Comparison of ENCODE assay signal across 9 mouse cellular contexts in genomic region chr2:38711421-38711861, GRCm38 (mm10). TPM values are rescaled to one million over a fixed set of nuclear protein-coding genes. Genes with fewer than 3 reads are reported as not detected.
A peak's percentile ranks its signal among the peaks of the same experiment; 100 is the strongest.
DNase-seq lines count a peak whose midpoint lies in the region; ATAC-seq and TF ChIP-seq lines count a peak whose summit lies in the region.
"Had no signal": no experiment of that assay in that cellular context is flagged by ENCODE, and none has a peak within 500 bp of the region (broad histone marks: within the 10 kb centered on the region; RNA-seq: fewer than 3 reads in every experiment).

No protein-coding gene starts in this region.

- H3K36me3 ChIP-seq in lung, embryonic 16.5 days (ENCODE audit: control insufficient read depth, insufficient read depth, low read length): no peaks in the 10 kb centered on the region
- no peaks in the 10 kb centered on the region for H3K36me3 ChIP-seq in forebrain, embryonic 15.5 days
- no peaks in the 10 kb centered on the region for H3K36me3 ChIP-seq in limb, embryonic 10.5 days
- no peaks in the 10 kb centered on the region for H3K36me3 ChIP-seq in small intestine, adult 2 months (ENCODE audit: control insufficient read depth, insufficient read depth, low read length)

- peaks cover 13% of the 10 kb centered on the region; the same call in 1 of the 2 replicates for H3K4me1 ChIP-seq in lung, embryonic 16.5 days (replicated peaks; ENCODE audit: control insufficient read depth, insufficient read depth, low read length)
- peaks cover 21% of the 10 kb centered on the region for H3K4me1 ChIP-seq in forebrain, embryonic 15.5 days
- peaks cover 31% of the 10 kb centered on the region for H3K4me1 ChIP-seq in limb, embryonic 10.5 days
- peaks cover 13% of the 10 kb centered on the region for H3K4me1 ChIP-seq in small intestine, adult 2 months (ENCODE audit: control insufficient read depth, insufficient read depth, insufficient read length, low read length)

- no peak overlapping the region for H3K27ac ChIP-seq in lung, embryonic 16.5 days (ENCODE audit: low read length)
- H3K27ac ChIP-seq in forebrain, embryonic 15.5 days (replicated peaks): no peak overlapping the region
- peak overlapping the region; percentile 28; the same call in 1 of the 2 replicates for H3K27ac ChIP-seq in limb, embryonic 10.5 days
- no peak overlapping the region for H3K27ac ChIP-seq in small intestine, adult 2 months (ENCODE audit: insufficient read depth, low read depth, low read length)

- no peaks in the 10 kb centered on the region for H3K9me3 ChIP-seq in lung, embryonic 16.5 days (ENCODE audit: control insufficient read depth, low read length)
- H3K9me3 ChIP-seq in forebrain, embryonic 15.5 days: no peaks in the 10 kb centered on the region
- no peaks in the 10 kb centered on the region for H3K9me3 ChIP-seq in limb, embryonic 10.5 days (replicated peaks)

- no peak for ATAC-seq in lung, embryonic 16.5 days (ENCODE audit: low read depth)
- ATAC-seq in forebrain, embryonic 15.5 days (replicated peaks): no peak

- no peak for TF ChIP-seq POLR2A in small intestine, adult 2 months (IDR thresholded peaks at IDR 0.05; ENCODE audit: low read depth, low read length)

- peak overlapping the region; percentile 33 for H3K4me3 ChIP-seq in lung, embryonic 16.5 days (ENCODE audit: low read length)
- H3K4me3 ChIP-seq in forebrain, embryonic 15.5 days: peak overlapping the region; percentile 28
- H3K4me3 ChIP-seq in limb, embryonic 10.5 days: peak overlapping the region; percentile 44
- H3K4me3 ChIP-seq in small intestine, adult 2 months (ENCODE audit: low read depth, low read length): peak overlapping the region; percentile 18; the same call in 1 of the 2 replicates
- H3K4me3 ChIP-seq: myocyte had no signal

- H3K27me3 ChIP-seq in lung, embryonic 16.5 days (ENCODE audit: control insufficient read depth, insufficient read depth, low read depth, low read length): peaks cover 66% of the 10 kb centered on the region
- H3K27me3 ChIP-seq in forebrain, embryonic 15.5 days: peaks cover 68% of the 10 kb centered on the region
- H3K27me3 ChIP-seq in limb, embryonic 10.5 days (ENCODE audit: low read depth, poor library complexity, severe bottlenecking): peaks cover 96% of the 10 kb centered on the region
- H3K27me3 ChIP-seq in small intestine, adult 2 months (ENCODE audit: control insufficient read depth, insufficient read depth, low read length): peaks cover 57% of the 10 kb centered on the region

- DNase-seq in lung, postnatal 14 days: no peak
- DNase-seq in limb, embryonic 10.5 days (ENCODE audit: low spot score): peak; percentile 57
- no peak for DNase-seq in frontal cortex, postnatal 25 days (ENCODE audit: low spot score in 2 of 2)
- no peak for DNase-seq in layer of hippocampus, postnatal 25 days (ENCODE audit: extremely low spot score in 1 of 2, low spot score in 1 of 2)
- no peak for DNase-seq in right cerebral cortex, postnatal 4 days

- under 1% methylated on average over 39 of the region's 40 CpGs for WGBS in lung, embryonic 16.5 days
- WGBS in forebrain, embryonic 15.5 days: 2% methylated on average over 40 of the region's 40 CpGs
- 1% methylated on average over 40 of the region's 40 CpGs for WGBS in limb, embryonic 10.5 days
- WGBS in small intestine, adult 2 months: 3% methylated on average over 40 of the region's 40 CpGs

- no peak for TF ChIP-seq CTCF in small intestine, adult 2 months (IDR thresholded peaks at IDR 0.05; ENCODE audit: extremely low read depth, insufficient read length, insufficient replicate concordance, low read depth, low read length)

- peak overlapping the region; percentile 49 for H3K4me2 ChIP-seq in lung, embryonic 16.5 days (ENCODE audit: low read depth, low read length)
- H3K4me2 ChIP-seq in forebrain, embryonic 15.5 days (replicated peaks): peak overlapping the region; percentile 42

- no peak overlapping the region for H3K9ac ChIP-seq in lung, embryonic 16.5 days (ENCODE audit: low read length)
- H3K9ac ChIP-seq in forebrain, embryonic 15.5 days (replicated peaks): no peak overlapping the region

RNA-seq across cellular contexts. Expression of gene Nr5a1, which starts 2.9 kb away (rescaled TPM):
- polyA plus RNA-seq in lung, embryonic 16.5 days (2015; fragmentation: Nextera tagmentation; extraction: Ambion mirVana): 0.21 TPM in 1 of 2 replicates, not detected in the other
- 0.32 and 2.3 TPM in 2 replicates for polyA plus RNA-seq in forebrain, embryonic 15.5 days (2015; fragmentation: Nextera tagmentation; extraction: Ambion mirVana)
- not detected in 2 replicates for polyA plus RNA-seq in limb, embryonic 10.5 days (2016; fragmentation: Nextera tagmentation; extraction: Ambion mirVana)
- 0.08 and 0.15 TPM in 2 replicates for polyA plus RNA-seq in small intestine, adult 2 months (2012; rRNA removed)
- total RNA-seq in layer of hippocampus, postnatal 25 days (2021): not detected
